Mouse (Mus musculus) olfactory bulb, adult 2 months (tissue): ENCODE data around the gene Cacna1d.

Experiments used
- CTCF ChIP-seq: fragments of 200-500 bp; IDR thresholded peaks from 2 replicates; pipeline ENCODE4 v1.5.1; 2012; ENCODE audit warnings: low read depth, mild to moderate bottlenecking, low read length, moderate library complexity; ENCODE audit not compliant: insufficient read depth
- POLR2A ChIP-seq: fragments of 200-500 bp; IDR thresholded peaks from 2 replicates; pipeline ENCODE4 v1.6.1; 2012; ENCODE audit warnings: mild to moderate bottlenecking, low read depth, low read length, moderate library complexity; ENCODE audit not compliant: insufficient read depth

DNA sequence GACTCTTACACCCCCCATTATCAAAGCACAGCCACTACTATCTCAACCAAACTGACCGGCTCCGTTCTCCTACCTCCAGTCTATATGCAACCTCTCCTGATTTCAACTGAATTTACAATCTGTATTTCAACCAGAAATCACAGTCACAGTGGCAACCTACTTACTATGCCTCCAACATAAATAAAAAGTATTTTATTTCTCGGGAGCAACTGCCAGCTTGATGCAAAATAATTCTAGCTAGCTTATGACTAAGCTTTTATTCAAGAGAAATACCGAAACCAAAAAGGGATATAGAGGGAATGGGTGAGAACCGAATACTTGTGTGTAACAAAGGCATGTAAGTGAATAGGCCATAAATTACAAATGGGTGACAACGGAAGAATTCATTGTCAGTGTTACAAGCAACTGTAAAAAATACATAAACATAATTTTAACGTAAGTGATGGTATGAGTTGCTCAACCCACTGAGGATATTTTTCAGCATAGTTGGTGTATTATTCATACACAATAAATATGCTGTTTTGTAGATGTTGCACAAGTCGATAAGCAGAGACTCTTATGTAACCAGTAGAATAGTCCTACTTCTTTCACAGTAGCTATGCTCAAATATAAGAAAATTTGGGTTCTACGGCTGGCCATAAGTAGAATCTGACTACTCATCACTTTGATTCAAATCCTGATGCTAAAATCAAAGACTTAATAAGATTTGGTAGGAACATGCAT, 172.4 kb downstream of the Cacna1d start:
- TF ChIP-seq CTCF (no peak), POLR2A (no peak)
